Mouse (Mus musculus) cortical plate, adult 2 months (tissue): ENCODE measurements at regions not wholly inside any gene's neighbourhood (a gene's known extent, or its start where the extent isn't known, plus 50 kb on each side); places are given as distances from the start of the nearest gene placed in this dataset.

Experiments used
- H3K27ac ChIP-seq: fragments of 200-500 bp; 2 replicates; pipeline ENCODE4 v1.5.1; 2012; ENCODE audit warnings: low read length, control low read depth, inconsistent platforms; ENCODE audit not compliant: insufficient read depth
- H3K4me1 ChIP-seq: fragments of 200-500 bp; 2 replicates; pipeline ENCODE4 v1.6.1; 2011; ENCODE audit warnings: low read length; ENCODE audit not compliant: control insufficient read depth, insufficient read depth
- H3K4me3 ChIP-seq: fragments of 200-500 bp; 2 replicates; pipeline ENCODE4 v1.5.1; 2011; ENCODE audit warnings: mild to moderate bottlenecking, low read length, control low read depth; ENCODE audit not compliant: insufficient read depth
- CTCF ChIP-seq: fragments of 200-500 bp; IDR thresholded peaks from 2 replicates; pipeline ENCODE4 v1.5.1; 2011; ENCODE audit warnings: mild to moderate bottlenecking, control low read depth, low read length; ENCODE audit not compliant: insufficient read depth; ENCODE audit errors: extremely low read depth
- POLR2A ChIP-seq: fragments of 200-500 bp; IDR thresholded peaks from 2 replicates; pipeline ENCODE4 v1.6.1; 2011; ENCODE audit warnings: mild to moderate bottlenecking, low read length, control low read depth; ENCODE audit not compliant: insufficient read depth; ENCODE audit errors: extremely low read depth

DNA sequence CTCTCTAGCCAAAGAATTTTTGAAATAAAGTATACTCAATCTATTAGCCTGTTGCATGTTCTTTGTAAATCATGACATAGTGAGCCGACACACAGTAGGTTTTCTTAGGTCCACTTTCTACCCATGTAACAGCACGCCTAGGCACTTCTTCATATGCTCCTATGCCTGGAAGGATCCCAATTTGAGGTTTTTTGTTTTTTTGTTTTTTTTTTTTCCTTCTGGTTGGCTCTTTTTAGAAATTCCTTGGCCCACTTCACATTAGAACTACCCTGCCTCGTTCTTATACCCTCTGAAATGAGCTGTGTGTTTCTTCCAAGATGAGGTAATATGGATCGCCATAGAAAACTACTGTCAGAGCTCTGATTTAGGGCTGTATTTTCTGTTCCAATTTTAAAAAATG lies 443.6 kb downstream of the Gm43517 start:
- H3K4me1 ChIP-seq = peaks cover 2% of the 10 kb centered on the region; the same call in 1 of the 2 replicates
- TF ChIP-seq CTCF (no peak), POLR2A (no peak)
- H3K4me3 ChIP-seq = no peak overlapping the region
- H3K27ac ChIP-seq = no peak overlapping the region

DNA sequence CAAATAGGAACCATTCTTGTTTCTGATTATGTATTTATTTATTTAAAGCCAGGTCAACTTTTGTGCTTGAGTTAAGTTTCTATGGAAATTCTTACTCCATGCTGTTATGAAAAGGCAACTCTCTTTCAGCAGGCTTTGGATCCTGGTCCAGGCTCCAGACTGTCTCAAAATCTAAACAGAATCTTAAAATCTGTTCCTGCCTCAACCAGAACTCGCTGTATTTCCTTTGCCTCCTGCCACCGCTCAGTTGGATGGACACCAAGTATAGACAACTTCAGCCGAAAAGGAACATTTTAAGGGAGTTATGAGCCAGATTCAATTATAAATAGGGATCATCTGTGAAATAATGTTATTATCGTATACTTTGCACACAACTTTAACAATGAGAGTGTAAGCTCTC lies 445.7 kb downstream of the Gm43517 start:
- H3K27ac ChIP-seq = no peak overlapping the region; the same call in 1 of the 2 replicates

DNA sequence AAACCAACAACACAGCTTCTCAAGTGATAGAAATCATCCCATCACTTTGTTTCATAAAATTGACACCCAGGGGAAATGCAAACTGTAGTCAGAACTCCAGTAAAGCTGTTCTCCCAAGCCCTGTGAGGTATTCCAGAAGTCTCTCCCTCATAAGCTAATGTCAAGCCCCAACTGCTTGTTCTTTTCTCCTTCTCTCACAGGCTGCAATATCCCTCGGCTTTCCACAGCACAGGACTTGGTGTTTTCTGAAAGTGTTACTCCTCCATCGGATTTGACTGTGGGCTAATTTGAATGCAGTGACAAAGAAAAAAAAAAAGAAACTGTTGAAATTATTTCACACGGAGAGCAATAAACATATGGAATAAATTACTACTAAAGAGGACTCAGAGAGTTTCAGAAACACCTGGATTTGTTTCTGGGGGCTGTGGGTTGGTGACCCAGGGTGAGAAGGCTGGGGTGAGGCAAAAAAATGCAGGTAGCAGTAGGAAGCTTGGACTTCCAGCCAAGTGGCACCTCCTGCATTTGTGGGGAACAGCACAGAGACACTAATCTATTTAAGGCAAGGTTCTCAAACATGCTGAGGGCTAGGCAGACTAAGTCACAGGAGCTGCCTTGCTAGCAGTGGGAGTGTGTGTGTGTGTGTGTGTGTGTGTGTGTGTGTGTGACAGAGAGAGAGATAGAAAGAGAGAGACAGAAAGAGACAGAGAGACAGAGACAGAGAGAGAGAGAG lies 447.3 kb downstream of the Gm43517 start:
- H3K27ac ChIP-seq = no peak overlapping the region
- peaks cover 2% of the 10 kb centered on the region; the same call in 1 of the 2 replicates for H3K4me1 ChIP-seq
- TF ChIP-seq POLR2A = no peak
- no peak for TF ChIP-seq CTCF
- H3K4me3 ChIP-seq = no peak overlapping the region

More for the DNA sequence above, 445.7 kb downstream of the Gm43517 start:
- no peak for TF ChIP-seq CTCF
- H3K4me3 ChIP-seq = no peak overlapping the region
- H3K4me1 ChIP-seq = peaks cover 2% of the 10 kb centered on the region; the same call in 1 of the 2 replicates

DNA sequence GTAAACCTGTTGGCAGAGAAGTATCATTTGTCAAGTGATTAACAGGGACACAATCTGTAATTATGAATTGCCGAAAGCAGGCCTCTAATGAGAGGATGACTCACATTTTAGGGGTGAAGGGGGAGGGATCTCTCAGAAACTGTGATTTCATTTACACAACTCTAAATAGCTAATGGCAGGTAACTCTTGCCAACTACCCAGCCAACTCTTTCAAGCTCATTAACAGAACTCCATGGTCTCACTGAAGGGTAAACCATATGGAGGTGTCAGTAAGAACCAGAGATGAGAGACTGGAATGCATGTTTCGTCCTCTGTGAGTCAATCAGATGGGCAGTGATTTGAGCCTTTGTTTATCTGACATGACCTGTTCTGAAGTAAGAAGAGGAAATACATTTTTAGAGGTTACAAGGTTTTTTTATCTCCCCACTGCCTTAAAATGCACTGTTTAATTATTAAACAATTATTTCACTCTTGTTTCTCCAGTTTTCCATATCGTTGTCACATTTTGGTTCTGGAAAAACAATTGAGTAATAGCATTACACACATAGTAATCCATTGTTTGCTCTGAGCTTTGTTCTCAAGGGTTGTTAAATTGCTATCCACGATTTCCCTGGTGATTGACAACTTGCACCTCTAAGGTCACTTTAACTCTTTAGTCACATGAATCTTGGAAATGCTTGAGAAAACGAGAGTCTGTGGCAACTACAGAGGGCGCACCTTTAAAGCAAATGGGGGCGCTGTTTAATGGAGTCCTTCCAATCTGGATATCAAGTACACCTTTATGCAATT lies 451.5 kb downstream of the Gm43517 start:
- no peak for TF ChIP-seq CTCF
- no peak for TF ChIP-seq POLR2A
- Histone ChIP-seq H3K27ac (no peak overlapping the region), H3K4me1 (peaks cover 2% of the 10 kb centered on the region; the same call in 1 of the 2 replicates), H3K4me3 (no peak overlapping the region)

DNA sequence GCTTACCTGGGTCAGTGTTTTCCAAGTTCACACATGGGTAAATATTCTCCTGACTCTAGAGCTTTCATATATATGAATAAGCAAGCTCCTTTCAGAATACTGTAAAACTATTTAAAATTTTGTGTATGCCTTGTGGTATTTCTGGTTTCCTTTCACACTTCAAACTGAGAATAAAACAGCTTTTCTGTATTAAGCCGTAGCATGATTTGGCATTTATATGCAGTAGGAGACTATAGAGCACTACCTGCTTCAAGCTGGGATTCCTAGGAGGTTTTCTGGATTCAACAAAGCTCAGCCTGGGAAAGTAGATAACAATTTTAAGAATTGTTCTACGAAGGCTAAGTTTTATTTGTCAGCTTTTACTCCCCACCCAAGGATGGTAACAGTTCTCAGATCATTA lies 500.5 kb downstream of the Gm43517 start:
- Histone ChIP-seq H3K4me3 (no peak overlapping the region), H3K4me1 (no peaks in the 10 kb centered on the region), H3K27ac (no peak overlapping the region)
- no peak for TF ChIP-seq CTCF
- TF ChIP-seq POLR2A = no peak

DNA sequence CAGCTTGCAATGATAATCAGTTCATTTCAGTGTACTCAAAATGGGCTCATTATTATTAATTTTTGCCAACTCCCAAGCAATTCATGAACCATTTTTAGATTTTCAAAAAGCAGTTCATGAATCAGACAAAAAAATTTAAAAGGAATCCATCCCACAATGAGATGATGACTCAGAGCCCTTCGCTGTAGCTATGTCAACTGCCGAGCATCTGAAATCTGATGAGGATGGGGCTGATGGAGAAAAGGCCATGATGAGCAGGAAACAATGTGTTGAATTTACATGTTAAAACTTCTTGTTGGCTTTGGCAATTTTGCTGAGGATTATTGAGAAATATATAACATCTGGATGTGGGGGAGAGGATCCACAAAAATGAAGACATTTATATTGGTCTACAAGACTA lies 502.3 kb downstream of the Gm43517 start:
- Histone ChIP-seq H3K27ac (no peak overlapping the region), H3K4me1 (no peaks in the 10 kb centered on the region), H3K4me3 (no peak overlapping the region)
- TF ChIP-seq CTCF (no peak), POLR2A (no peak)

DNA sequence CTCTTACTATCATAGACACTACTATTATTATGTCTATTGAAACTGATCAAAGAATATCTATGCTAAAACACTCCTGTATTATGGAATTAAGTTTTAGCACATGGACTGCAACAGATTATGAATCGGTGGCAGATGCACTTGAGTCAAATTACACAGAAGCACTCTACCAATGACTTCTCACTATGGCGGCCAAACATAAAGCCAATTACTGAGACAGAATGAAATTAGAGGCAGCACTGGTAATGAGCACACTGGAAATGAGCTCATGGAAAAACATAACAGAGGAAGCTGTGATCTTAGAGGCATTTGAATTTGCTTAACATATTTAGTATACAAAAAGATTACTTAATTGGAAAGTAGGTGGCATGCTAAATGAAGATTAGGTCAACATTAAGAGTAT lies 512.8 kb downstream of the Gm43517 start:
- Histone ChIP-seq H3K4me3 (no peak overlapping the region), H3K4me1 (no peaks in the 10 kb centered on the region), H3K27ac (no peak overlapping the region)
- TF ChIP-seq CTCF (no peak), POLR2A (no peak)

DNA sequence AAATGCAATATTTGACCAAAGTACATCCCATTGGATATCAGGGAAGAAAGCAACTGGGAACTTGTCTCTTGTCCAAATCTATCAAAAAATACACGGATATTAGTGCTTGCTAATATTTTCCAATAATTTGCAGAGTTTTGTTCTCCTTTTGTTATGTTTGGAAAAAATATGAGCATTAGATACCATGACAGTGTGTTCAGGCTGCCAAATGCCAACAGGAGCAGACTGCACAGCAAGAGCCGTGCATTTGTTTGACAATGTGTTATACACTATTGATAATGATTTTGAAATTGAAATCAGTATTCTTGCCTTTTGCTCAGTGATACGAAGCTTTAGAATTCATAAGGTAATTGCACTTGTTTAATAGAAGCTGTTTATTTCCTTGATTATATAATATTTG lies 530.7 kb downstream of the Gm43517 start:
- H3K27ac ChIP-seq = no peak overlapping the region
- TF ChIP-seq CTCF = no peak
- TF ChIP-seq POLR2A = no peak
- H3K4me1 ChIP-seq = no peaks in the 10 kb centered on the region
- H3K4me3 ChIP-seq = no peak overlapping the region

DNA sequence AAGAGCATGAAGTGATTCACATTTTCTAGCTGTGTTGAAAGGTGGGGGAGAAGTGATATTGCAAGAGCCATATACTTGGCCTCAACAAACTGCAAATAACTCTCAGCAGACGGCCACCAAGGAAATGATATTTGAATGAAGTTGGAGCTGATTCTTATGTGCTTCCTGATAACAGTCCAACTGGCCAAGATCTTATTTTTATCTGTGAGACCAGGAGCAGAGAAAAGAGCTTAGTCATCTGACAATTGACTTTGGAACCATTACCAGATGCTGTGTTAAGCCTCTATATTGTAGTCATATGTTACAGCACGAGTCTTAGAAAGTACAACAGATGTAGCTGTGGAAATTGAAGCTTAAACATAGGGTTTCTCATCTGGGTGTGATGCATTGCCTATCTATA lies 536.6 kb downstream of the Gm43517 start:
- TF ChIP-seq CTCF (no peak), POLR2A (no peak)

DNA sequence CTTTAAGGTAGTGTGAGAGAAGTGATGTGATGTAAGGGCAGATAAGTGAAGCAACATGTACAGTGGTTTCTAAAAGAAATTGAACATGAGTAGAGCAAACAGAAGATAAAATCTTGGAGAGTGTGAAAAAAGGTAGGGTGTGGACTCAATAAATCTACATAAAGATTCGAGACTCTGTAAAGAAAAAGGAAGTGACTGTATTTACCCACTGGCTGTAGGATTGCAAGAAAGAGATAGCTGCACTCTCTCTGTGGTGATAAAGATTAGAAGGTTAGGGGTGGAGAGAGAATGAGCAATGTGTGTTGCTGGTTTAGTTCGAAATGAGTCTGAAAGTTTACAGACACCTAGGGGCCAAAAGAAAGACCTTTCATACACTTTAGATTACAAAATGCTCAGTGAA lies 555.8 kb downstream of the Gm43517 start:
- Histone ChIP-seq H3K4me1 (peaks cover 3% of the 10 kb centered on the region; the same call in 1 of the 2 replicates), H3K27ac (no peak overlapping the region), H3K4me3 (no peak overlapping the region)
- TF ChIP-seq CTCF (no peak), POLR2A (no peak)

More for the DNA sequence above, 536.6 kb downstream of the Gm43517 start:
- Histone ChIP-seq H3K4me1 (no peaks in the 10 kb centered on the region), H3K27ac (no peak overlapping the region), H3K4me3 (no peak overlapping the region)
